Mouse (Mus musculus): ENCODE results near the gene Glb1l.
"Not testable (repeated sequence)": the region's sequence is repeated elsewhere in the genome, so short reads cannot be mapped to it uniquely, and the experiment has no call there.

Glb1l gene

DNA sequence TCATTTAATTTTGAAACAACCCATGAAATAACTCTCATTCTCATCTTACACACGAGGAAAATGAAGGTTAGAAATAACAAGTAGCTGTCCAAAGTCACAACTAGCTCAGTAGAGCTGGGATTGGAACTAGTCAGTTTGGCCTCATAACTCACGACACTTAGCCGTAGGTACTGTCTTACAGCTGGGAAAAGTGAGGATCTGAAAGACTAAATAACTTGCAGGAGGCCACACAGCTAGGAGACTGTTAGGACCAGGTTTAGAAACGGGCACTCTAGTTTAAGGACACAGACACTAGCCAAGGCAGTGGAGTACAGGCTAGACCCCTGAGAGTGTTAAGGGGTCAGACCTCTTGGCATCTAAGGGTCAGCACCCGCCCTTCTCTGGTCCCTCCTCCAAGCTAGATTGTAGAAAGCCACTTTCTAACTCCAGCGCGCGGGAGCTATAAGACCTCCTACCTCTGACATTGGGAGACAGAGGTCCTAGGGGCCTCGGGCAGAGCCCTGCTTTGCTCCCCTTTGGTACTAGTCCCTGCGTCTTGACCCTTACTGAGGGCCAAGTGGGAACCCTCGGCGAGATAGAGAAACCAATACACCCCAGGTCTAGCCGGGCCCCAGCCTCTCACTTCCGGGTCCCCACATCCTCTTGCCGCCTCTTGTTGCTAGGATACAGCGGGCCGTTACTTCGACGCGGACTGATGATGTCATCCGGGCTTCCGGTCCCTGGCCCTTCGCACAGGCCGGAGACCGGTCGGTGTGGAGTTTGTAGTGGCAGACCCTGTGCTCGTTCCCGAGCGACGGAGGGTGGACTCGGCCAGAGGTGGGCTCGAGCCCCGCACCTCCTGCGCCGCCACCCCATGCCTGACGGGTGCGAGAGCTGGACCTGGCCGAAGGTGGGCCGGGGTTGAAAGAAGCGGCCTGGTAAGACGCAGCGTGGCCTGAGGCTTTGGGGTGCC is at the start of gene Glb1l, which contains the start of gene Stk16:
TSS of gene Glb1l (minus strand) at position 678 of the 952 bp plus-strand sequence.
TSS of gene Stk16 (plus strand) at position 703 of the 952 bp plus-strand sequence.
- peak; percentile 97 for DNase-seq (ENCODE audit: low read depth, low spot score)

DNA sequence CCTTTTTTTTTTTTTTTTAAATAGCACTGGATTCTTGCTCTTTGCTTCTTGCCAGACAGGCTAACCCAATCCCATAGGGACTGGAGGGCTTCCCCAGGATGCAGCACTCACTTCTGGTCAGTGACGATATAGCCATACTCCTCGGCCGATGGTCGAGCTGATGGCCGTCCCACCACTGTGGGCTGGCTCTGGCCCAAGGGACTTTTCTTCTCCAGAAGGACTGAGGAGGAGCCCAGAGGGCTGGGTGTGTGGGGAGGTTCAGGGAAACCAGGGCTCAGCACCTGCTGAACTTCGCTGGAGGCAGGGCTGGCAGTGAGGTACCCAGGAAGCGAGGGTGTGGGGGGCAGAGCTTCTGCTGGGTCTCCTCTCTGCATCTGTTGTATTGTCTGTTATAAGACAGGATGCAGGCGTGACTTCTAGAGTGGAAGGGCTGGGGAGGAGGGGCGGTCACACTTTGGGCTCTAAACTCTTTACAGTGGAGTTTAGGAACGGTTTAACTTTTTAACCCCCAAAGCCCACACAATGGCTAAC is 45.0 kb upstream of the Glb1l start:
- no peak for DNase-seq (ENCODE audit: low read depth, low spot score)

DNA sequence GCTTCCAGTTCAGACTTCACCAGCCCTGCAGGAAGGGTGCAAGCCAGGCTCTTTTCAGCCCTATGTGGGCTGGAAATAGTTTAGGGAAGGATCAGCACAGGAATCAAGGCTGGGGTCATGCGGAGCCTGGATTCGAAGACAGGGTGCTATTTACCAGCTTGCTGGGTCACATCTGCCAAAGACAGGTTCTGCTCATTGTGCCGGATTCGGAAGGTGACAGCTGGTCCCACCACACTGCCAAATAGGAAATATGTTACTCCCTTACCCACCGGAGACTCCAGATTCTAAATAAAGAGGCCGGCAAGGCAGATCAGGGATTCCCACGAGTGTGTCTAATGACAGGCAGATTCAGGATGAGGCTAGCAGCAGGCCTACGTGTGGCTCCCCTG is 44.0 kb upstream of the Glb1l start:
- no peak for DNase-seq (ENCODE audit: low read depth, low spot score)

DNA sequence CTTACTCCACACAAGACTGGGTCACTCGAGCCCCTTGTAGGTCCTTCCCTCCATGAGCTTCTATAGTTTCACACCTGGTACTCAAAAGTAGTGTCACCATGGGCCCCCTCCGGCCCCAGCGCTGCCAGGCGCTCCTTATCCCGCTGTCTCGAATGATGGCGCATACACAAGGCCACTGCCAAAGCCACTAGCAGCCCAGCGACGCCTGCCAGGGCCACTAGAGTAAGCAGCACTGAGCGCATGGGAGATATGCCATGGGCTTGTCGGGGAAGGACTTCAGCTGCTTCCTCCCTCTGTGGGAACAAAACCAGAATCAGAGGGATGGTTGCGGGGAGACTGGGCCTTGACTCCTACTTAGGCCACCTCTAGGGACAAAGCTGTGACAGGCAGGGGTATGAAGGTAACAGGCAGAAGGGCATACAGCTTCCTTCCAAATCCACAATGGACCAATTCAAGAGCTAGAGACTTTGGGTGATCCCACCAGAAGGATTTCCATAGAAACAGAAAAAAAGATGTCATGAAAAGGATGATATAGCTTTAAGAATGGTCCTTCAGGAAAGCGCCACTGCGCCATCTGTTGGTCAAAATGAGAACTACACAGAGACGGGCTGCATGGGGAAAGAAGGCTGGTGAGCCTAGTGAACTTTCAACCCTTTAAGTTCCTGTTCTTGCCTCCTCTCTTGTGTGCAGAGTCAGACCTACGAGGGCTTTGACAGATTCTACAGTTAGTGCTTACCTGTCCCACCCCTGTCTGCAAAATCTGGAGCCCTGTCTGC is 43.4 kb upstream of the Glb1l start:
- peak; percentile 85 for DNase-seq (ENCODE audit: low read depth, low spot score)

DNA sequence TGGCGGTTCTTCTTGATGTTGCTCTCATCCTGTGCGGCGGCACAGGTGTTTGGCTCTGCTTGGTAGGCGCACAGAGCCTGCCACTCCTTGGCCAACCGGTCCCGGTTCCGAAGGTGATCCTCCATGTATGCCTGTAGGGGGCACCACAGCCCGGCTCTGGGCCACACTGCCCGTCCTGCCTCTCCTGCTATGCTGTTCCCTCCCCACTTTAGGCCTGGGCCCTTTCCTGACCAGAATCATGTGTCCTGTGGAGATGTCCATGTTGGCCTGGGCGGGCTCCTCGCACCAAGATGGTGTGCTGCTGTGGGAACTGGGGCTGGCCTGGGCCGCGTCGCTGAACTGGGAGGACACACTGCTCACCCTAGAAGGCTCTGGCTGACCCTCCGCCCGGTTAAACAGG is 42.4 kb upstream of the Glb1l start:
- no peak for DNase-seq (ENCODE audit: low read depth, low spot score)

DNA sequence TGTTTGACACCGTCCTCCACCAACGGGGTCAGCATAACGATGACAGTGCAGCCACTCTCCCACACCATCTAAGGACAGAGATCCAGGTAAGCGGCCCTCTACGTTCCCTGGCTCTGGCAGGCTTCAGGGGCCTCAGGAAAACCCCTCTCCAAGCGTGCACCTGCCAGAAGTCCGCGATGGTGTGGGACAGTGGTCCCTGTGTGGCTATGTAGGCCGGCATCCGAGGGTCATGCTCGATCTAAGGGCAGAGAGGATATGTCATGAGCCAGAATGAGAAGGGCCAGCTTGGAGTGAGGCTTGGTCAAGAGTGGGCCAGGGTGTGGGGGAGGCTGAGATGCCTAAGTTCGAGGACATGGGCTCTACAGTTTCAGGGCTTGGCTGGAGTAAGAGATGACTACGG is 41.7 kb upstream of the Glb1l start:
- DNase-seq (ENCODE audit: low read depth, low spot score): no peak

DNA sequence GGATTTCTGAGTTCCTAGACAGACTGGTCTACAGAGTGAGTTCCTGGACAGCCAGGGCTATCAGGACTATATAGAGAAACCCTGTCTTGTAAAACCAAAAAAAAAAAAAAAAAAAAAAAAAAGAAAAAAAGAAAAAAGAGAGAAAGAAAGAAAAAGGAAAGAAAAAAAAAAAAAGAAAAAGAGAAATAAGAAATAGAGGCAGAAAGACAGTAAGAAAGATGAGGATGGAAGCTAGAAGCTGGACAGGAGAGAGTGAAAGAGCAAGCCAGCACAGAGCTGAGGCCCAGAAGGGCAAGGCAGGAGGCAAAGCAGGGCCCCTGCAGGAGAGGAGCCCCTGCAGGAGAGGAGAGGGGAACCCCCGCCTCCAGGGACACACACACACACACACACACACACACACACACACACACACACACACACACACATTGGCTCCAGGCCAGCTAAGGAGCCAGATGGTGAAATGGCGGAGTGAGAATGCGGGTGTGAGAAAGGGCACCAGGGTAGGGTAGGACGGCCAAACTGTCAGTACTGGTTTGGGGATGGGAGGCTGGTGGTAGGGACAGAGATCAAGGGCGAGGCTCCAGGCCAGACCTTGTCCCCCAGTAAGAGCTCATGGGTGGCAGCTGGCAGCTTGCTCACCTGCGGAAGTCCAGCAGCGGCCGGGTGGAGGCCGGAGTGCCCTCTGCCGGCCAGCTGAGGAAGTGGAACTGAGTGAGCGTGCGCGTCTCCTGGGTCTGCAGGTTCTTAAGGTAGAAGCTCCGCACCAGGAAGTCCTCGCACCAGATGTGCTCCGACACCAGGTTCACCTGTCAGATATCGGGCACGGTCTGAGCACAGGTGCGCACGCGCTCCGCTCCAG is 40.7 kb upstream of the Glb1l start:
- DNase-seq (ENCODE audit: low read depth, low spot score): peak; percentile 74

DNA sequence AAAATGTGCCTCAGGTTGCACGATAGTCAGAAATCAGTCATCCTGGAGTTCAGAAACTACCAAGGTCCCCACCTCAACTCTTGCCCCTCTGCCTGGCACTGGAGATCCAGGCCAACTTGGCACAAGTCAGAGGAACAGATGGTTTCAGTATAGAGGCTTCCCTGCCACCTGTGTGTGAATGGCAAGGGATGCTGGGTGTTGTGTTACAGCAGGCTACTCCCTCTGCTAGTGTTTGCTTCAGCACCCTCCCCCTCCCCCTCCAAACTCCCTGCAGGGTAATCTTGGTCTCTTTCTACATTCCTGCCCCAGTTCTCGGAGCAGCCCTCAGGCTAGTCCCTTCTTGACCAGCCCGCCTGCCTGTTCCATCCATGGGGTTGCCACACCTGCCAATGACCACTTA is 39.9 kb upstream of the Glb1l start:
- no peak for DNase-seq (ENCODE audit: low read depth, low spot score)

DNA sequence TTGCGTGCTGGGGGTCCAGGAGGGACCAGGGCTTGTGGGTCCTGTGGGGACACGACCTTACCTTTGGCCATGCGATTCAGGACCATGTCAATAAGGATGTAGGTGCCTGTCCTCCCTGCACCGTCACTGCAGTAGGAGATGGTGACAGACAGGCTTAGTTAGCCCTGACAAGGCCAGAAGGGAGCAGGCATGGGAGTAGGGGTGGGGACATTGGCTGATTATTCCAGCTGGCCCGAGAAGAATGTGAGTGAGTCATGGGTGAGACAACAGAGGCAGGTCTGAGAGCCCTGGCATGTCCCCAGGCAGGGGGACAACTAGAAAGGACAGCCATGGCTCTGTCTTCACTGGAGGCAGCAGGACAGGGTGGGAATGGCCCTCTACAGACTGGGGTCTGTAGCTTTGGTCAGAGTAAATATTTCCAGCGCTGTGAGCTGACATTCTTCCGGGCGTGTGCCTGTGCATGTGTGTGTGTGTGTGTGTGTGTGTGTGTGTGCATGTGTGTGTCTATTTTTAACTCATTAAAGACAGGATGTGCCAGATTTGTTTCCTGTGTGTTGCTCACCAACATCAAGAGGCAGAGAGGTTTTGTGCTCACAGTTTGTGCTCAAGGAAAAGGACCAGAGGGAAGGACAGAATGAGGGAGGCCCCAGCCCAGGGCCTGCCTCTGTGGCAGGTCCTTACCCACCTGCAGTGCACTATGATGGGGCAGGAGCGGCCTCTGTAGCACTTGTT is 37.6 kb upstream of the Glb1l start:
- DNase-seq (ENCODE audit: low read depth, low spot score): peak; percentile 26

DNA sequence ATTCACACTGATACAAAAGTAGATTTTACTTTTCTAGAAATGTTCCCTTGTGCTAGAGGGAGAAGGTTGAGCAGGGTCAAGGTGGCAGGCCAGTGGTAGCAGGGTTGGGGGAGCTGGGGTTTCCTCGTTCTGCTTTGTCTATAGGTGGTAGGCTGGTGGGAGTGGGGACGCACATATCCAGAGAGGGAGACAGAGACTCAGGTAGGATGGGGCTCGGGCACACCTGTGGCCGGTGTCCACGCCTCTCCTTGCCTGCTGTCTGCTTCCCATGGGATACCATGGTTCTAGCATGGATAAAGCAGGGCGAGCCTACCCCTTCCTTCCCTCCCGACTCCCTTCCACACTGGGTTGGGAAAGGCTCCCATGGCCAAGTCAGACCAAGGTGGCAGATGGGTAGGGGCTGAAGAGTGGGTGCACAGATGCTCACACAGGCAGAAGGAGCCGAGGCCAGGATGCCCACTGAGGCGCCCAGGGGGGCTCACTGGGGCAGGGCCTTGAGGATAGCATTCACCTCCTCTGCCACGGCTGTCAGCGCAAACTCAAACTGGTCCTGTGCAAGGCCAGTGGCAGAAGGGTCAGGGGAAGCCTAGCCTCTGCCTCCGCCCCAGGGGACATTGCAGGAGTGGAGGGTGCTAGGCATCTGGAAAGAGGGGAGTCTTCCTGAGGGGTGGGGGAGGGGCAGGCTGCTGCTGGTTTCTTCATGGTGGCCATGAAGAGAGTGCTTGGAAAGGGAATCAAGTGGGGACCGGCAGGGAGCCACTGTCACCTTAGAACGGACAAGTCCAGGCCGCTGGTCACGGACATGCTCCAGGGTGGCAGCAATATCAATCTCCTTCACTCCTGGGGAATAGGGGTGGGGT is 36.7 kb upstream of the Glb1l start:
- no peak for DNase-seq (ENCODE audit: low read depth, low spot score)

DNA sequence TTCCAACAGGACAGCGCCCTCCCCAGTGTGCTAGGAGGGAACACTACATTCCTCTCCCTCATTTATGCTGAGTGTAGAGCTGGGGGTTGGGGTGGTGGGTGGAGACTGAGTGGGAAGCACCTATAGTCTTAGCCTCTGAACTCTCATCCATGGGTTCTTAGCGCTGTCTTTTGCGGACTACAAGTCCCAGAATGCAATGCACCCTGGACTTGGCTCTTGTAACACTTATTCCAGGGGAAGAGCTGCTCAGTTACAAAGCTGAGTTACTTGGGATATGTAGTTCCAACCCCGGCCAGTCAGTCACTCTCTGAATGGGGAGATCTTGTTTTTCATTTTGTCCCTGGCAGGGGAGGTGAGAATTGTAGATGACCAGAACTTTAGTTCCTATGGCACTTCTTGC is 34.2 kb upstream of the Glb1l start:
- DNase-seq (ENCODE audit: low read depth, low spot score): peak; percentile 60

DNA sequence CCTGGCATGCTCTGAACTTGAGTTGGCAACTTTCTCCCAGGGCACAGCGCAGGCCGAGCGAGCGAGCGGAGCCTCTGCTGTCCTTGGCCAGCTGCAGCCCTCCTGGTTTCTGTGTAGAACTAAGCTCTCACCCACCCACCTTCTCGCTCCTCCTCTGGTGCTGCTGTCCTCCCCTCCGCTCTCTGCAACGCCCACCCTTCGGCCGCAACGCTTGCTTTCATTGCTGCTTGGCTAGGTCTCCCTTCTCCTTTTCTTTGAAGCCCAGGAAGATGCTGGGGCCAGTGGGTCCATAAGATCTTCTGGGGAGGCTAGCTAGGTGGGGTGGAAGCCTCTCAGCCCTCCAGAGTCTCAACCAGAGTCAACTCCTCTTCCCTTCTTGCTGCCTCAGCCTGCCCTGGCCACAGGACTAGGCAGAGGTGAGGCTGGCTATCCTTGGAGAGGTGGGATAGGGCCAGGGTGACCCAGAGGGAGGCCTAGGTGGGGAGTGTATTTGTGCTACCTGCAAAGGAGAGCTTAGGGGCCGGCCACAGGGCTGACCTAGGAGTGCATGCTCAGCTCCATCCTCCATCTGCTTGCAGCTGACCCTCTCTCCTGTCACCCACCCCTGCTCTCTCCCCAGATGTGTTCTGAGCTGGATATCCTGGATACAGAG is 33.7 kb upstream of the Glb1l start:
- no peak for DNase-seq (ENCODE audit: low read depth, low spot score)

DNA sequence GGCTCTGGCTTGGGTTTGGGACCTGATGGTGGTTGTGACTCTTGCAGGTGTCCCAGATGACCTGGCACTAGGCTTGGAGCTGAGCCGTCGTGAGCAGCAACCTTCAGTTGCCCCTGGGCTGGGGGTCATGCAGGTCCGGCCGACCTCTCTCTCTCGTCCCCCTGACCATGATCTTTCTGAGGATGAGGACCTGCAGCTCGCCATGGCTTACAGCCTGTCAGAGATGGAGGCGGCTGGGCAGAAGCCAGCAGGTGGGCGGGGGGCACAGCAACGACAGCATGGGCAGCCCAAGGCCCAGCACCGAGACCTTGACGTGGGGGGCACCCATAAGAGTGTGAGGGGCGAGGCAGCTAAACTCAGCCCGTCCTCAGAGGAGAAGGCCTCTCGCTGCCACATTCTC is 32.8 kb upstream of the Glb1l start:
- DNase-seq (ENCODE audit: low read depth, low spot score): no peak

DNA sequence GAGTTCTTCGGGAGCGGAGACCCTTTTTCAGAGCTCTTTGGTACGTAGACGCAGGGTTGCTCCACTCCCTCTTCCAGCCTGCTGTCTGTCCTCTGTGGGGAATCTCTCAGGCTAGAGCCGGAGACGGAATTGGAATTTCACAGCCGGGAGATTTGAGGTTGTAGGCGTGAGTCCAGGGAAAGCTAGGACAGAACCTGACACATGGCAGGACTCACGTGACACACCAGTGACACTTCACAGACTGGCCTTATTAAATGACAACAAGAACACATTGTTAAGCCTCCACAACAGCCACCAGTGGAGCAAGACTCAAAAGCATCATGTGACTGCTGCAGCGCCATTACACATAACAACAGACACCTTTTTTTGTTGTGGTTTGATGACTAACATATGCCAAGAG is 29.0 kb upstream of the Glb1l start:
- no peak for DNase-seq (ENCODE audit: low read depth, low spot score)

DNA sequence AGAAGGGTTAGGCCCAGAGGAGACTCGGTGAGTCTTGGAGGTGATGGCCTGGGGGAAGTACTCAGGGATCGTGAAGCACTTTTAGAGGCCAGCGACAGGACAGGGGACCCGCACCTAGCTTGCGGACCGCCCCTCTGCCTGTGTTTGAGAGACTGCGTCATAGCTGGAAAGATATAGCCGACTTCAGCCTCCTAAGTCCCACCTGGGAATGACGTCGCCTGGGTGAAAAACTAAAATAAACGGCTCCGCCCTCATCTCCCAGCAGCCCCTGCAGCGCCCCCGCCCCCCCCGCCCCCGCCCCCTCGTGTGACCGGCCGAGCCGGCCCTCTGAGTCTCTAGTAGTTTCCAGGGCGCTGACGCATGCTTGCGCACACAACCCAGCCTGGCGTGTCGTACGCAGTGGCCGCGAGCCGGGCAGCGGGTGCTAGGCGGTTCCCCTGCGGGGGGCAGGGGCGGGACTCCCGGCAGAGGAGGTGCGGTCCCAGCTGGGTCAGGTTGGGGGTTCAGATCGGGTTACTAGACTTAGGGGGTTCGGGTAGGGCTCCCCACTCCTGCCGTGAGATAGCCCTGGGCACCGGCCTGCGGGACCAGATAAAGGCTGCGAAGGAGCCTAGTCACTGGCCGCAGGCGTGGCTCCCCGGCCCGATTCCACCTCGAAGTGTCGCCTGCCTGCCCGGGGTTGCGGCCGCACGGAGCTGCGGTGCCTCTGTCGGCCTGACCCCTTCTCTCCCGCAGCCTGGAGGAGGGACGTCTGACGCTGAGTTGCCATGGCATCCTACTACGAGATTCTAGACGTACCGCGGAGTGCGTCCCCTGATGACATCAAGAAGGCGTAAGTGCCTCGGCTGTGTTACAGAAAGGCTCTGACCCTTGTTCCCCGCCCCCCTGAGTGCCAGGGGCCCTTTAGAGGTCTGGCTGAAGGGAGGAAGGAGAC is 25.8 kb upstream of the Glb1l start, which contains the start of gene Dnajb2:
TSS of gene Dnajb2 (plus strand) at position 290 of the 934 bp plus-strand sequence.
- DNase-seq (ENCODE audit: low read depth, low spot score): peak; percentile 75

DNA sequence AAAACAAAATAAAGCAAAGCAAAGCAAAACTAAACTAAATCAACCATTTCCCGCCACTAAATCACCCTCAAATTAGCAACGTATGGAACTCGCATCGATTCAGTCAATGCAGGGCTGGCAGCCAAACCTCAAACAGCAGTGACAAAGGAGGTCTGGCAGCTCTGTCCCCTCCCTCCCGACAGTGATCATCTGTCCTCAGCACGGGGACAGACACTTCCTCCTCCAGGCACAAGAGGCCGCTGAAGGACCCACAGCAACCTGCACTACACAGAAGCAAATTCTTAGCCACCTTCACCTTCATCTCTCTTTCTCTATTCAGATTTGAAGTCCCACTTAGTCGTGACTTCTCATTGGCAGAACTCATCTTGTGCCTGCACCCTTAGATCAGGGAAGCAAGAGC is 24.0 kb upstream of the Glb1l start:
- DNase-seq (ENCODE audit: low read depth, low spot score): peak; percentile 59

DNA sequence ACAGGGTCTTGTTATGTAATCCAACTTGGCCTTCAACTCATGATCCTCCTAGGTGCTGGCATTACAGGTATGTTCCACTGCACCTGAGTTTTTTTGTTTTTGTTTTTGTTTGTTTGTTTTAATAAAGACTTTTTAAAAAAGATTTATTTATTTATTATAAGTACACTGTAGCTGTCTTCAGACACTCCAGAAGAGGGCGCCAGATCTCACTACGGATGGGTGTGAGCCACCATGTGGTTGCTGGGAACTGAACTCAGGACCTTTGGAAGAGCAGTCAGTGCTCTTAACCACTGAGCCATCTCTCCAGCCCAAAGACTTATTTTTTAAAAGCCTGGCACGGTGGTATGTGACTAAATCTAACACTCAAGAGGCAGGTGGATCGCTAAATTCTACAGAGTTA is 21.9 kb upstream of the Glb1l start:
- not testable (repeated sequence) for DNase-seq (ENCODE audit: low read depth, low spot score)

DNA sequence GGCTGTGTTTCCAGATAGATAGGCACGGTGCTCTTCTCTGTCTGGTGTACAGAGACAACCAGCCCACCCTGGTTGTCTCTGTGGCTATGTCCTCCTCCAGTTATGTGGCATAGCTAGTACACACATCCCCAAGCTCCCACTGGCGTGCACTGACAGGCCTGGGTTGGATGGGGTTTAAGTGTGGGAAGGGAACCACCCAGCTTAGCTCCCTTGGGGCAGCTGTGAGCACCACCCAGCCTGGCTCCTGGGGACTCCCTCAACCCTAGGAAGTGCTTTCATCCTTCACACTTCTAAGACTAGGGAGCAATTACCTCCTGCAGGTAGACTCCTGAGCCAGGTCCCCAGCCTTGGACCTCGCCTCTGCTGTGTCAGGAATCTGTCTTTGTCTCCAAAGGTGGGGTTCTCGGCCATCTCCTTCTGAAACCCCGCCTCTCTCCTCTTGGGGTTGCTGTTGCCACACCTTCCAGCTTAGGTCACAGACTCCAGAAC is 21.1 kb upstream of the Glb1l start, which contains the start of gene A630095N17Rik:
TSS of gene A630095N17Rik (minus strand) at position 439 of the 489 bp plus-strand sequence.
- DNase-seq (ENCODE audit: low read depth, low spot score): no peak
